Mouse (Mus musculus): ENCODE measurements at regions not wholly inside any gene's neighbourhood (a gene's known extent, or its start where the extent isn't known, plus 50 kb on each side); places are given as distances from the start of the nearest gene placed in this dataset.

- peak; percentile 21 for DNase-seq (ENCODE audit: low read depth)
- no peak for TF ChIP-seq POLR2A (IDR thresholded peaks at IDR 0.05; ENCODE audit: borderline replicate concordance, extremely low read depth, insufficient read depth, insufficient read length, poor library complexity, severe bottlenecking)
- no peak for TF ChIP-seq CTCF (IDR thresholded peaks at IDR 0.05; ENCODE audit: borderline replicate concordance, extremely low read depth, insufficient read depth, insufficient read length)
Measured at GRCm38 (mm10) chr3:4544730-4545129, 1205.9 kb upstream of the Gm8797 start.

DNA sequence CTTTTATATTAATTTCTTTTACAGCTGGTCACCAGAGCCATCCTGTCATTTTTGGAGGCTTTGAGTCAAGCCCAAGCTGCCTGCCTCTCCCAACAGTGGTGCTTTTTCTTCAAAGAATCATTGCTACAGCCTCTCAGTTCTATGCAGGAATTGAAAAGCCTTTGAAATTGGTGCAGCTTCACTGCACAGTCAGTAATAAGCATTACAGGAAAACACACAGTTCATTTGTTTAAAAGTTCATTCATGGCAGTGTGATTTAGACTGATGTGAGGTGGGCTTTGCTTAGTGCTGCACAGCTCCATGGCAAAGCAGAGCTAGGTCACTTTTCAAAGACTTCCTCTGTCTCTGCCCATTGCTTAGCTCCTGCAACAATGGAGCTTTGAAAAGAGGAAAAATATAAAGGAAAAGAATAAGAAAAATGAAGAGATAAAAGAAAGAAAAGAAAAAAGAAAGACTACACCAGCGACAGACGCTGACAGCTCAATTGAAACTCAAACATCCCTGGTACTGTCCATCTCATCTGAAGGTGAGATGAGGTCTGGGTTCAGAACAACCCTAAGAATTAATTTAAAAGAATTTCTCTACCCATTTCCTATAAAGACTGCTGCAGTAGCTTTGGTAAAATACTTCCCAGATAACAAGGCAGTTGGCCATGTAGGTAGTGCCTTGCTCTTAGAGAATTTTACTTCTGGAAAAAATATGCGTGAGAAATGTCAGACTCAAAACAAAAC lies 1204.3 kb upstream of the Gm8797 start:
- TF ChIP-seq CTCF (IDR thresholded peaks at IDR 0.05; ENCODE audit: borderline replicate concordance, extremely low read depth, insufficient read depth, insufficient read length) (no peak), POLR2A (IDR thresholded peaks at IDR 0.05; ENCODE audit: borderline replicate concordance, extremely low read depth, insufficient read depth, insufficient read length, poor library complexity, severe bottlenecking) (no peak)

GRCm38 (mm10) chr3:4560664-4561063 lies 1189.9 kb upstream of the Gm8797 start:
- no peak for TF ChIP-seq CTCF (IDR thresholded peaks at IDR 0.05; ENCODE audit: borderline replicate concordance, extremely low read depth, insufficient read depth, insufficient read length)
- TF ChIP-seq POLR2A (IDR thresholded peaks at IDR 0.05; ENCODE audit: borderline replicate concordance, extremely low read depth, insufficient read depth, insufficient read length, poor library complexity, severe bottlenecking), result no peak
- DNase-seq (ENCODE audit: low read depth), result no peak

More for the DNA sequence above, 1204.3 kb upstream of the Gm8797 start:
- peak; percentile 85 for DNase-seq (ENCODE audit: low read depth)

DNA sequence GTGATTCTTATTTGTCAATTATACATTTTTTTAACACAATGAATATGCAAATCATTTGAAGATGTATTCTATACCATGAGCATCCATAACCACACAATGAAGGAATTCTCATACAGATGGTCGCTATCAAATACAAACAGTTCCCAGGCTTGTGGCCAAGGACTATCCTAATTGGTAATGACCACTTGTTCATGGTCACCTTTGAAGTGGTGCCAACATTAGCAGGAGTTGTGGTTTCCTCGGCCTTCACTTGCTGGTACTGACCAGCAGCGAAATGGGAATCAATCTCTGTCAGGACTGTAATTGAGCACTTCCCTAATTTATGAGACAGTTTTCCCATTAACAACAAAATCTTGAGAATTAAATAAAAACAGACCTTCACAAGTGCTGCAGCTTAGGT lies 1168.1 kb upstream of the Gm8797 start:
- peak; percentile 6 for DNase-seq (ENCODE audit: low read depth)
- TF ChIP-seq POLR2A (IDR thresholded peaks at IDR 0.05; ENCODE audit: borderline replicate concordance, extremely low read depth, insufficient read depth, insufficient read length, poor library complexity, severe bottlenecking) (no peak), CTCF (IDR thresholded peaks at IDR 0.05; ENCODE audit: borderline replicate concordance, extremely low read depth, insufficient read depth, insufficient read length) (no peak)

DNA sequence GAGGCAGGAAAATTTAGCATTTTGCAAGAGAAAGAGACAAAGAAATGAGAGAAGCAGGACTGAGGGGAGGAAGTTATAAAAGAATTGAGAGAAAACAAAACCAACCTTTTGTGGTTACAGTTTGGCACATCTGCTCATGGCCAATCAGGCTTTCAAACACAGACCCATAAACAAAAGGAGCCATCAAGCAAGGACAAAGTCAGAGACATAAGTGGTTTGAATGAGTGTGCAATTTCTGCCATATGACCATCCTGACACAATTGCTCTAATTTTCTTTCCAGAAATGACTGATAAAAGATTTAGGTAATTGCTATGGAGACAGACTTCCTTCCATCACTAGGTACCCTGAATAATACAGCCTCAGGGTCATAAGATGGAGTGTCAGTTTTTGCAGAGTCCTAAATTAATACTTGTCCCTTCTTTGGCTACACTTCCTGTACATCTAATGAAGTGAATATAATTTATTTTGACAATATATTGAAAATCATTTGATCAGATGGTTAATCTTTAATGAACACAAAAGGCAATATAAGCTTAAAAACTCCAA lies 1156.6 kb upstream of the Gm8797 start:
- TF ChIP-seq POLR2A (IDR thresholded peaks at IDR 0.05; ENCODE audit: borderline replicate concordance, extremely low read depth, insufficient read depth, insufficient read length, poor library complexity, severe bottlenecking) (no peak), CTCF (IDR thresholded peaks at IDR 0.05; ENCODE audit: borderline replicate concordance, extremely low read depth, insufficient read depth, insufficient read length) (no peak)
- DNase-seq (ENCODE audit: low read depth), result peak; percentile 63

DNA sequence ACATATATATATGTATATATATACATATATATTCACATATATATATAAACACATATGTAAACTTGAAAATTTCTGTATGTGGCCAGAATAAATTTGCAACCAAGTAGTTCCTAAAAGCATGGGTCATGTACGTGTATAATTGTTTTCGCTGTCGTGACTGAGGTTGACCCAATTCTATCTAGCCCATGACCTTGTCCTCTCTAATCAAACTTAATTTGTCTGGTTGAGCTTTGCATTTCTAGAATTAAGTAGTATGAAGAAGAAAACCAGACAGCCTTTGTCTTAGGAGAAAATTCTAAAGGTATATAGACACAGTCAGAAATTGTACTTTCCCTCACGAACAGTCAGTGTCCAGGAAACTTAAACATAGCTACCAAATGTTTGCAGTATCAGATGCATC lies 1156.1 kb upstream of the Gm8797 start:
- TF ChIP-seq POLR2A (IDR thresholded peaks at IDR 0.05; ENCODE audit: borderline replicate concordance, extremely low read depth, insufficient read depth, insufficient read length, poor library complexity, severe bottlenecking) (no peak), CTCF (IDR thresholded peaks at IDR 0.05; ENCODE audit: borderline replicate concordance, extremely low read depth, insufficient read depth, insufficient read length) (no peak)
- DNase-seq (ENCODE audit: low read depth), result peak; percentile 7

All from brain, embryonic 14.5 days (tissue).